Mouse (Mus musculus) liver, embryonic 14.5 days (tissue): ENCODE data around the gene Zfp637. TPM values are rescaled to one million over a fixed set of nuclear protein-coding genes. Genes with fewer than 3 reads are reported as not detected.

Source experiments
- ATAC-seq: fragments of 200-750 bp; cut with Nextera tagmentation; 2 replicates; pipeline ENCODE4 v1.8.0; 2017; ENCODE audit warnings: moderate number of reproducible peaks, mild to moderate bottlenecking, moderate library complexity; ENCODE audit not compliant: insufficient read depth
- DNase-seq, 3 experiments: peaks; one replicate each; pipeline ENCODE4 v3.0.0-alpha.2; 2012 to 2013; ENCODE audit warnings: low read depth in 3 of 3, low spot score in 3 of 3
- H3K27ac ChIP-seq: fragments of 300-500 bp; sonication (generic); 2 replicates; pipeline ENCODE4 v1.5.1; 2014; ENCODE audit warnings: moderate library complexity, mild to moderate bottlenecking, control low read depth, inconsistent platforms
- H3K27me3 ChIP-seq: fragments of 300-500 bp; sonication (generic); 2 replicates; pipeline ENCODE4 v1.6.1; 2014; ENCODE audit warnings: mild to moderate bottlenecking, low read length, moderate library complexity; ENCODE audit not compliant: control insufficient read depth, insufficient read depth
- H3K36me3 ChIP-seq: fragments of 300-500 bp; sonication (generic); replicated peaks from 2 replicates; pipeline ENCODE4 v1.6.1; 2014; ENCODE audit warnings: low read depth; ENCODE audit not compliant: control insufficient read depth, insufficient read depth
- H3K4me1 ChIP-seq, 2 experiments: fragments of 200-500 bp in 1 of 2; fragments of 300-500 bp in 1 of 2; sonication (generic) in 1 of 2; replicated peaks; 2 replicates each; pipeline ENCODE4 v1.6.1; 2012 to 2014; ENCODE audit warnings: antibody characterized with exemption in 1 of 2, inconsistent platforms in 1 of 2, low read length in 1 of 2; ENCODE audit not compliant: control insufficient read depth in 2 of 2, insufficient read depth in 2 of 2
- H3K4me2 ChIP-seq: fragments of 300-500 bp; sonication (generic); 2 replicates; pipeline ENCODE4 v1.6.1; 2014; ENCODE audit warnings: low read depth, mild to moderate bottlenecking, control low read depth, moderate library complexity
- H3K4me3 ChIP-seq, 2 experiments: fragments of 200-500 bp in 1 of 2; fragments of 300-500 bp in 1 of 2; sonication (generic) in 1 of 2; 2 replicates each; pipeline ENCODE4 v1.5.1; 2012 to 2014; ENCODE audit warnings: low read depth in 2 of 2, low read length in 2 of 2, mild to moderate bottlenecking in 2 of 2, control low read depth in 1 of 2, inconsistent platforms in 1 of 2, moderate library complexity in 1 of 2; ENCODE audit not compliant: insufficient read depth in 1 of 2
- H3K9ac ChIP-seq: fragments of 300-500 bp; sonication (generic); replicated peaks from 2 replicates; pipeline ENCODE4 v1.6.1; 2014; ENCODE audit warnings: mild to moderate bottlenecking, control low read depth, moderate library complexity
- H3K9me3 ChIP-seq: fragments of 300-500 bp; sonication (generic); 2 replicates; pipeline ENCODE4 v1.6.1; 2016; ENCODE audit warnings: low read length, mixed read lengths; ENCODE audit not compliant: control insufficient read depth
- CTCF ChIP-seq: IDR thresholded peaks from 2 replicates; pipeline ENCODE4 v1.5.1; 2016; ENCODE audit warnings: antibody characterized with exemption, low read depth, control low read depth
- EP300 ChIP-seq: IDR thresholded peaks from 2 replicates; pipeline ENCODE4 v1.6.1; 2016; ENCODE audit warnings: antibody characterized with exemption, low read depth
- WGBS: fragments of 180-500 bp; shearing (Covaris S2); extraction: QIAGEN DNeasy Blood & Tissue Kit; methylation state at CpG from one replicate; pipeline ENCODE4 v1.1.7; 2014; ENCODE audit not compliant: insufficient replicate concordance; 5-methylcytosine and 5-hydroxymethylcytosine counted together
- polyA plus RNA-seq, 2 experiments: library from polyadenylated mRNA; depleted of rRNA in 1 of 2; stranded (reverse) in 1 of 2; unstranded in 1 of 2; fragments of >200 nt; fragmentation: Nextera tagmentation in 1 of 2; extraction: Ambion mirVana in 1 of 2; gene quantifications; 2 replicates each; pipeline versions ENCODE4 v1.2.1 to v1.2.3; 2012 to 2014

Zfp637 gene
- polyA plus RNA-seq (2012; rRNA removed) (13.5 and 15.0 TPM in 2 replicates), polyA plus RNA-seq (2014; fragmentation: Nextera tagmentation; extraction: Ambion mirVana) (30.3 and 32.4 TPM in 2 replicates)

DNA sequence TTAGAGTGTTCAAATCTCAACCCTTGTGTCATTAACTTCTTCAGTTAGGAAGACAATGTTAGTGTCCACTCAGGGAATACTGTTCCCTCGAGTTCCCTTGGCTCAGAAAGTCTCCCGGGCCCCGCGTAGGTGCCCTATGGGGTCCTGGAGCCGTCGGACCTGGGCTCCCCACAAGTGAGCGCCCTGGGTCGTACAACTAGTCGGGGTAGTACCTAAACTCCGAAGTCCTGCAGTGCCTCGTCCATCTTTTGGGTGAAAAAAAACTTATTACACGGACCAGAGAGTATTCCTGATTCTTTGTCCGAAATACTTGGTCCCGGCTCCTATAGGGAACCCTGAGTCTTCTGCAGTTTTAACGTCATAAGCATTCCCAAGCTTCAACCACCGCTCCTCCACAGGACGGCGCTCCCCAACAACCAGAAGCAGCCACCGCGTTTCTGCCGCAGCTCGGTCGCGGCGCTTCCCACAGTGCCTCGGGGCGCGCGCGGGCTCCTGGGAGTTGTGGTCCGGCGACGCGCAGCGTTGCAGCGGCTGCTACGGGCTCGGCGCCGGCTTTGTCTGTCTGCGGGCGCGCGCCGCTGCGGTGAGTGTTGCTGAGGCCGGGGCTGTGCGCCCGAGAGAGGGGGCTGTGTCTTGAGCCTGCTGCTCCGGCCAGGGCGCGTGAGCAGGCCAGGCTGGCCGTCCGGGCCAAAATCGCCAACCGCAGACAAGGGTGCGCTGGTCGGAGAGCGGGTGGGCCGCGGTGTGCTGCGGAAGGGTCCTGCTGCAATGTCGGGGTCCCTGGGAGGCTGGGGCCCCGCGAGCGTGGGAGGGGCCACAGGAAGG, at the start of gene Zfp637:
Gene Zfp637 (plus strand): TSS at position 495 of the 825 bp plus-strand sequence.
- TF ChIP-seq EP300 (no peak), CTCF (peak; percentile 81)
- under 1% methylated on average over 66 of the region's 66 CpGs for whole genome bisulfite sequencing
- Histone ChIP-seq H3K9ac (peak within 1 kb of the TSS; percentile 97), H3K4me2 (peak within 1 kb of the TSS; percentile 98), H3K4me1 (peaks cover 8 to 19% of the 10 kb centered on the region in 2 experiments), H3K36me3 (peaks cover 6% of the 10 kb centered on the region; the same call in 1 of the 2 replicates), H3K9me3 (no peaks in the 10 kb centered on the region), H3K27me3 (no peaks in the 10 kb centered on the region), H3K4me3 (peak within 1 kb of the TSS; percentile 91 to 97), H3K27ac (peak within 1 kb of the TSS; percentile 73)
- peak; percentile 93 for ATAC-seq
- DNase-seq: peak; percentile 76 to 79 (median 76)

- H3K9ac ChIP-seq: no peak overlapping the region
- no peaks in the 10 kb centered on the region for H3K9me3 ChIP-seq
- no peak overlapping the region for H3K27ac ChIP-seq
- 83% methylated on average over 3 of the region's 3 CpGs for WGBS
- H3K4me1 ChIP-seq: no peaks in the 10 kb centered on the region
- TF ChIP-seq EP300: no peak
- no peak for TF ChIP-seq CTCF
- no peak overlapping the region for H3K4me3 ChIP-seq
- no peak overlapping the region for H3K4me2 ChIP-seq
- ATAC-seq: no peak
- H3K36me3 ChIP-seq: no peaks in the 10 kb centered on the region
- no peaks in the 10 kb centered on the region for H3K27me3 ChIP-seq
- no peak for DNase-seq
Measured at GRCm38 (mm10) chr6:117795251-117795650, 45.7 kb upstream of the Zfp637 start.

- no peak overlapping the region for H3K27ac ChIP-seq
- TF ChIP-seq CTCF (no peak), EP300 (no peak)
- WGBS: 66% methylated on average over 7 of the region's 7 CpGs
- ATAC-seq (no peak), DNase-seq (no peak)
- no peaks in the 10 kb centered on the region for H3K4me1 ChIP-seq
- no peak overlapping the region for H3K4me3 ChIP-seq
- H3K27me3 ChIP-seq: no peaks in the 10 kb centered on the region
- H3K9ac ChIP-seq: no peak overlapping the region
- no peaks in the 10 kb centered on the region for H3K36me3 ChIP-seq
- H3K9me3 ChIP-seq: no peaks in the 10 kb centered on the region
- no peak overlapping the region for H3K4me2 ChIP-seq
Measured at GRCm38 (mm10) chr6:117800824-117801223, 40.2 kb upstream of the Zfp637 start.

DNA sequence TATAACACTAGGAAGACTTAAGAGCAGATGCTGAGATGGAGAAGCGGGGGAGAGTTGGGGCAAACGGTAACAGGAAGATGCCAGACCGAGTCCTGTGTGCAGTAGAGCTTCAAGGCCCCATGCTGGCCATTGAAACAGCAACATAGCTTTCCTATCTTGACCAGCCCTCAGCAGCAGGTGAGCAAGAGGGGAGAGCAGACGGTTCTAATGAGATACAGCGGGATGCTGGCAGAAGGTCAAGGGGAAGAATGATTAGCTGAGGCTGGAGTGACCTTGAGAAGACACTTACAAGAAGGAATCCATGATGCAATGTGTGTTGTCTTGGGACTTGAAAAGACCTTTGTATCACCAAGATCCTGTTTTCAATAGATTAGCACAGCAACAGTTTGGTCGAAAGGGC, 39.2 kb upstream of the Zfp637 start:
- no peak for TF ChIP-seq CTCF
- TF ChIP-seq EP300: no peak
- ATAC-seq (no peak), DNase-seq (no peak)
- Histone ChIP-seq H3K27ac (no peak overlapping the region), H3K9me3 (no peaks in the 10 kb centered on the region), H3K9ac (no peak overlapping the region), H3K4me2 (no peak overlapping the region), H3K27me3 (no peaks in the 10 kb centered on the region), H3K4me1 (no peaks in the 10 kb centered on the region), H3K36me3 (no peaks in the 10 kb centered on the region), H3K4me3 (no peak overlapping the region)
- WGBS: 62% methylated on average over 6 of the region's 6 CpGs

DNA sequence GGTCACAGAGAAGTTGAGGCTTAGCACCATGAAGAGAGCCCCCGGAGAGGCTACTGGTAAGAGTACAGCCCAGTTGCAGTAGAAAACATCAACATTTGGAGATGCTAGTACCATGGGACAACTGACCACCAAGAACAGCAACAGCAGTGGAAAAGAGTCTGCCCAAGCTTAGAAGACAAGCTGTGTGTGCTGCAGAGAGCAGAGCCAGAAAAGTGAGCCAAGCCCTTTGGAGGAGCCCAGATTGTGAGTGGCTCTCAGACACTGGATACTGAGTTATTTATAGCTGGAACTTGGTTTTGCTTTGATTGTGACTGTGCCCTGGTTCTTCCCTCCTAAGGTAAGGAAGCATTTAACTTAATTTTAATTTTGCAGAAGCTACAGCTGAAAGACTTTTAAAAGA, 33.2 kb upstream of the Zfp637 start:
- Histone ChIP-seq H3K4me3 (no peak overlapping the region), H3K4me1 (no peaks in the 10 kb centered on the region; a peak in 1 of 4 replicates), H3K36me3 (no peaks in the 10 kb centered on the region), H3K9ac (no peak overlapping the region), H3K27me3 (no peaks in the 10 kb centered on the region), H3K27ac (no peak overlapping the region), H3K4me2 (no peak overlapping the region), H3K9me3 (no peaks in the 10 kb centered on the region)
- DNase-seq (no peak), ATAC-seq (no peak)
- WGBS: 70% methylated on average over 1 of the region's 1 CpGs
- no peak for TF ChIP-seq CTCF
- TF ChIP-seq EP300: no peak
